Mouse (Mus musculus) left cerebral cortex, postnatal 36 days (tissue): Measurements from ENCODE around the gene Slc5a11. TPM values are rescaled to one million over a fixed set of nuclear protein-coding genes. Genes with fewer than 3 reads are reported as not detected.
A peak's percentile ranks its signal among the peaks of the same experiment; 100 is the strongest.

Experiments used
- DNase-seq, 2 experiments: peaks; one replicate each; pipeline ENCODE4 v3.0.0; 2021 to 2022; ENCODE audit warnings: low spot score in 2 of 2, mixed read lengths in 1 of 2
- intact Hi-C: fragments of 180-260 bp; cut with DNase I; formaldehyde crosslinking; loops from one replicate; pipeline ENCODE4 v1.15.1; 2025
- total RNA-seq, 2 experiments: library from RNA; stranded (reverse); gene quantifications; 2 replicates each; pipeline ENCODE4 v1.2.3; 2021

The Slc5a11 gene
- total RNA-seq = 1 to 10 TPM in 1 of 2 experiments, under 1 TPM in 1; 0.82 to 1.1 TPM

DNA sequence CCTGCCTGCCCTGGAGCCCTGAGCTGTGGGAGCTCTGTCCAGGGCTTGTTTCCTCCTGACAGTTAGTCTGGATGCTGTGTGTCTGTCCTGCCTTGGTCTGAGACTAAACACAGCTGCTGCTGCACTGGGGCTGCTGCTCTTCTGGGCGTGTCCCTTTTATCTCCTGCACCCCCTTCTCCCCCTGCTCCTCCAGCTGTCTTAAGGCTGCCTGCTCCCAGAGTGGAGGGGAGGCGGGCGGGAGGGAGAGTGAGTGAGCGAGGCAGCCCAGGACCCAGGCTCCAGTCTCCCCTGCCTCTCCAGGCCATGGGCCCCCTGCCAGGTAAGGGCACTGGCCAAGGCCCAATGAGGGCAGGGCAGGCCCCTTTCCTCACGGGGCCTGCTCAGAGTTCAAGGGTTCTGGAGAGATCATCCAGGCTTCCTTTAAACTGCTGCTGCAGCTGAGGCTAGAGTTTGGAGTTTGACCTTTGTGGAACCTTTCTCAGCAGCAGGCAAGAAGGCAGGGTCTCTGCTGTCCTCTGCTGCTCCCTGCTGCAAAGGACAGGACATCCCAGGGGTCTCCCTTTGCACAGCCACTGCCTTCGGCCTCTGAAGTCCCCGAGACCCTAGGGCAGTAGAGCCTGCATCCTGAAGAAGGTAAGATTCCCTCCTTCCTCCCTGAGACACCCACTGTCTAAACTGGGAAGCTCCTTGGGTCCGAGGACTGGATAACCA, at the start of gene Slc5a11:
TSS of gene Slc5a11 (plus strand) at position 416 of the 711 bp plus-strand sequence.
- DNase-seq = no peak
- intact Hi-C loops = no loop called here

DNA sequence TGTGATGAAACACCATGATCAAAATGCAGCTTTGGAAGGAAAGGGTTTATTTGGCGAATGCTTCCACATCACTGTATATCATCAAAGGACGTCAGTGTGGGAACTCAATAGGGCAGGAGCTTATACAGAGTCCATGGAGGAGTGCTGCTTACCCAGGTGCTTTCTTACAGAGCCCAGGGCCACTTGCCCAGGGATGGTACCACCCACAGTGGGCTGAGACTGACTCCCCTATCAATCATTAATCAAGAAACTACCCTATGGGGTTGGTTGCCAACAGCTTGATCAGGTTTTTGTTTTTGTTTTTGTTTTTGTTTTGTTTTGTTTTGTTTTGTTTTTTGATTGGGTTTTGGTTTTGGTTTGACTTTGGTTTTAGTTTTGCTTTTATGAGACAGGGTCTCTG, 47.1 kb upstream of the Slc5a11 start:
- DNase-seq = no peak
- intact Hi-C loops = no loop called here

DNA sequence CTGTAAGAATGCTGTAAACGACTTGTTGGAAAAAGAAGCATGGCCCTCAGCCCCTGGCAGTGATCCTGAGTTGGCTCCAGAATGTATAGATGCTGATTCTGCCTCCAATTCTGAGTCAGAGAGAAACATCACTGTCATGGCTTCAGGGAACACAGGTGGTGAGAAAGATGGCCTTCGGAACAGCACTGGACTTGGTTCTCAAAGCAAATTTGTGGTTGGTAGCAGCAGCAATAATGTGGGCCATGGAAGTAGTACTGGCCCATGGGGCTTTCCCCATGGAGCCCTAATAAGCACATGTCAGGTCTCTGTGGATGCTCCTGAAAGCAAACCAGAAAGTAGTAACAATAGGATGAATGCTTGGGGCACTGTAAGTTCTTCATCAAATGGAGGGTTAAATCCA, 45.0 kb upstream of the Slc5a11 start:
- intact Hi-C loops = no loop called here
- no peak for DNase-seq

GRCm38 (mm10) chr7:123172101-123172500, 42.5 kb upstream of the Slc5a11 start:
- no peak for DNase-seq
- intact Hi-C loops = no loop called here

GRCm38 (mm10) chr7:123177215-123177614, 37.4 kb upstream of the Slc5a11 start:
- intact Hi-C loops = no loop called here

DNA sequence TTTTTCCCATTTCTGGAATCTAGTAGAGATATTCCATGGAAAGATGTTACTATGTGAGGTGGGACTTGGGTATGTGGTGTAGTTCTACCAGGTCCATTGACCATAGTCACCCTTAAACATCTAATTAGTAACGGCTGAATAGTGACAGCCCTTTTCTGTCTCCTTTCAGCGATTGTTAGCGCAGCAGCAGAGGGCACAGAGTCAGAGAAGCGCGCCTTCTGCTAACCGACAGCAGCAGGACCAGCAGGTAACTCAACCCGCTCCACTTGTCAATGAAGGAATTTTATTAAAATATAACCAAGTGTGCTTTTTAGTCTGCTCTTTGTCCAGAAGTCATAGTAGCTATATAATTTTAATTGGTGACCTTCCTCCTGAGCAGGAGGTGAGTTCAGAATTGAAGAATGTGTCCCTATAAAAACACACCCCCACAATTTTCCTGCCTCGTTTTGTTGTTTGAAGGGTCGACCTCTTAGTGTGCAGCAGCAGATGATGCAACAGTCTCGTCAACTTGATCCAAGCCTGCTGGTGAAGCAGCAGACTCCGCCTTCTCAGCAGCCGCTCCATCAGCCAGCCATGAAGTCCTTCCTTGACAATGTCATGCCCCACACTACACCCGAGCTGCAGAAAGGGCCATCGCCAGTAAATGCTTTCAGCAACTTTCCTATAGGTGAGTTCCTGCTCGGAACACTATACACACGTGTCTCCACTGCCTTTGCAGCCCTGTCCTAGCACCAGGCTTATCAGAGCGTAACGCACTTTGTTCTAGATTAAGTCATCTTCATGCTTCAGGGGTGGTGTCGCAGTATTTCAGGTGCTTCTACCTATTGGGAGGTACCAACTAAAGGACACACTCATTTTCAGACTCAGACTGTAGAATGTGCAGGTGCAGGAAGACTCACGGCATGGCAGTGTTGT, 32.5 kb upstream of the Slc5a11 start:
- intact Hi-C loops = loop anchor here (5.0 kb wide), 1 partner anchor 180 kb away; no protein-coding TSS in a partner anchor
- no peak for DNase-seq

More at GRCm38 (mm10) chr7:123177215-123177614, 37.4 kb upstream of the Slc5a11 start:
- no peak for DNase-seq

GRCm38 (mm10) chr7:123184891-123185290, 29.7 kb upstream of the Slc5a11 start:
- intact Hi-C loops = loop anchor here (5.0 kb wide), 1 partner anchor 183 kb away; no protein-coding TSS in a partner anchor
- DNase-seq = no peak

DNA sequence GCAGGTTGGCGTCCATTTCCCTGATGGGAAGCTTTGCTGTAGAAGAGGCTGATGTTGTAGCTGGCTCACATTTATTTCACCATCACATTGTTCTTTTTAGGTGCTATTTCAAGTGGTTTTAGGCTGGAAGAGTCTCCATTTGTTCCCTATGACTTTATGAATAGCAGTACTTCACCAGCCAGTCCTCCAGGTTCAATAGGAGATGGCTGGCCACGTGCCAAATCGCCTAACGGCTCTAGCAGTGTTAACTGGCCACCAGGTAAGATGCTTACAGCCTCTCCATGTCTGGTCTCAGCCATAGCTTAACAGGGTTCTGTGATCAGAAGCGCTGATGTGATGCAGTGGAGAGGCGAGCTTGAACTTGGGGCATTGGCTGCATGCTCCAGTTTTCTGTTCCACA, 28.1 kb upstream of the Slc5a11 start:
- no peak for DNase-seq
- intact Hi-C loops = no loop called here

DNA sequence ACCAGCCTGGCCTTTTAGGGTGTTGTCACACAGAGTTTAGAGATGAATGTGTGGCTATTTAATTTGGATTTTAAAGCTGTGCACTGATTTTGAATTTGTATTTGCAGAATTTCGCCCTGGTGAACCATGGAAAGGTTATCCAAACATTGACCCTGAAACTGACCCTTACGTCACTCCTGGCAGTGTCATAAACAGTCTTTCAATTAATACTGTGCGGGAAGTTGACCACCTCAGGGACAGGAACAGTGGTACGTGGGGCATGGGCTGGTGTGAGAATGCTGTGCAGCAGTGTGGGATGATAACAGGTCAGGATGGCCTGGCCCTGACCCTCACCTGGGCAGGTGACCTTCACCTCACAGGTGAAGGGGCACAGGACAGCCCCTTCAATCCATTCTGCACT, 27.3 kb upstream of the Slc5a11 start:
- intact Hi-C loops = no loop called here

DNA sequence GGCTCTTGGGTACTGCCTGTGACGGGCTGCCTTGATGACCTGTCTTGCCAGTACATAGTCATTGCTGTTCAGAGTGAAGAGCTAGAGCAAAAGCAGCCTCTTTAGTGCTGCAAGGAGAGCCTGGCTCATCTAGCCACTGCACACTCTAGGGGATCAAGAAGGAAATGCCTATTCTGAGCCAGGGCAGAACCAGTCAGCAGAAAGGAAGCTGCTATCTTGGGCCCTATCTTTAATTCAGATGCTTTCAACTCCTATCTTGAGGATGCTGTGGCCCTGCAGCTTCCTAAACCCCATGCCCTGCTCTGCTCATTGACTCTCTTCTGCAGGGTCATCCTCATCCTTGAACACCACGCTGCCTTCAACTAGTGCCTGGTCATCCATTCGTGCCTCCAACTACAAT, 26.1 kb upstream of the Slc5a11 start:
- intact Hi-C loops = loop anchor here (2.0 kb wide), 1 partner anchor 172 kb away; no protein-coding TSS in a partner anchor
- DNase-seq = no peak

More for the DNA sequence above, 27.3 kb upstream of the Slc5a11 start:
- DNase-seq = no peak

GRCm38 (mm10) chr7:123189762-123190161, 24.8 kb upstream of the Slc5a11 start:
- intact Hi-C loops = loop anchor here (2.0 kb wide), 1 partner anchor 173 kb away; no protein-coding TSS in a partner anchor
- no peak for DNase-seq

DNA sequence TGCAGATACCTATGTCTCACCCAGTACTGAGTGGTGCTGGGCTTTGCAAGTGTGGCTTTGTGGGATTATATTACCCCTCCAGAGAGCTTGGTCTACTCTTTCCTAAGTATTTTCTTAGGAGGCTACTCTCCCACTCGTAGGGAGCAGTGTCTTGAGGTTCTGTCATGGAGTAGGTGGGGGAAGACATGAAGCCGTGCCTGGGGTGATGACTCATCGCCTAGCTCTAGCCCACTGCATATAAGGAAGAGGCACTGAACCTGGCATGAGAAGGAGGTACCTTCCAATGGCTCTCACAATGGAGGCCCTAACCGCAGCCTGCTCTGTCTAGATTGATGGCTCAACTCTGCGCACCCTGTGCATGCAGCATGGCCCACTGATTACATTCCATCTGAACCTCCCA, 22.8 kb upstream of the Slc5a11 start:
- DNase-seq = no peak

GRCm38 (mm10) chr7:123193201-123193600, 21.4 kb upstream of the Slc5a11 start:
- intact Hi-C loops = no loop called here
- DNase-seq = no peak

More for the DNA sequence above, 22.8 kb upstream of the Slc5a11 start:
- intact Hi-C loops = no loop called here

DNA sequence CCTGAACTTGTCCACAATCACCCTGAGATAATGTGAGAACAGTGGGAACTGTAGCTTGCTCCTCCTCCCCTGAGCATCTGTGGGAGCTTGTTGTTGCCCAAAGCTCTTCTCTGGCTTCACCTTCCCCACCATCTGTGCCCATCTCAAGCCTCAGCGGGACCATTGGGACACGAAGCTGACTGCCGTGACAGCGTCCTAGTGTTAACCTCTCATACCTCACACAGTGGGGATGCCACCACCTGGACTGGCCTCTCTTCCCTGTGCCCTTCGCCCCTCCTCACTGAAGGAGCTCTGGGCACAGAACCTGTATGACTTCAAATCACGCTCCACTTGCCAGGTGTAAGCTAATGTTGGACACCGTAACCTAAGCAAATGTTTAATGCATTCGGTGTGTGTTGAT, 19.9 kb upstream of the Slc5a11 start:
- no peak for DNase-seq
- intact Hi-C loops = no loop called here

DNA sequence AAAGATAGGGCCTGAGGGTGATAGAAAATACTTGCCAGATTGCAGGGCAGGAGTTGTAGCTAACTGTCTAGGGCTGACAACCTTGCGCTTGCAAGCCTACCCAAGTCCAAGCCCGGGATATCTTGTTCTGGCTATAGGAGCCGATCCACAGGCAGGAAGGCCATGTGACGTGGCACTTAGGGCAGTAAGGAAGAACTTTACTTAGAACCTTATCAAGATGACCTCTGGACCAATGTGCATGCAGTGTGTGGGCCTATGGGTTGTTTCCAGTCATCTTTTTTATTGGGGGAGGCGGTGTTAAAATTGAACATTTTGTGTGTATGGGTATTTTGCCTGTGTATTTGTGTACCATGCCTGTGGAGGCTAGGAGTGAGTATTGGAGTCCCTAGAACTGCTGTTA, 18.1 kb upstream of the Slc5a11 start:
- DNase-seq = no peak
- intact Hi-C loops = no loop called here

DNA sequence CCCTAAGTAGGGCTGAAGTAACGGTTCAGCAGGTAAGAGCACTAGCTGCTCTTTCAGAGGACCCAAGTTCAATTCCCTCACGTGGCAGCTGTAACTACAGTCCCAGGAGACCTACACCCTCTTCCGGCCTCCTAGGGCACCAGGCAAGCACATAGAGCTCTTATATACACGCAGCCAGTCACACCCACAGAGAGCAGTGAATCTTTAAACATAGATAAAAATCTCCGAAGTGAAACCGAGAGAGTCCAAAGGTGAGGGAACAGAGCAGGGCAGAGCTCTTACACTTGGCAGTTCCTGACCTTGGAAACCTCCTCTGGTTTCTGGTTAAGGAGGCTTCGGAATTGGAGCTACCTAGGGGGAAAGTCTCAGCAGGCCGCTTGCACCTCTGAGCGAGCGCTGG, 15.9 kb upstream of the Slc5a11 start:
- intact Hi-C loops = no loop called here

DNA sequence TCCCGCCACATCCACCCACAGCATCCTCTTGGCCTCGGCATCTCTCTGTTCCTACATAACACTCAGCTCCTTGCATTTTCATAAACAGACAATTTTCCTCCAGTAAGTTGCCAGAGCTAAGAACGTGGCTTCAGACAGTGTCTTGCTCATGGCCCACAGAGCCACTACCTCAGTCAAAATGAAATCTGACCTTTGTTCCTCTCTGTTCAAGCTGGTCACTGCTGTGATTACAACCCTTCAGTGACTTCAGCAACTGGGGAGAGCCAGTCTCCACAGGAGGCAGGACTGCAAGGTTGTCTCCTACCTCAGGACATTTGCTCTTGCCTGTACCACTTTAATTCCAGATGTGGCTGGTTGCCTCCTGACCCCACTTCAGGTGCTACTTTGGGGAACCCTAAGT, 15.4 kb upstream of the Slc5a11 start:
- no peak for DNase-seq
- intact Hi-C loops = no loop called here

More for the DNA sequence above, 15.9 kb upstream of the Slc5a11 start:
- DNase-seq = no peak

GRCm38 (mm10) chr7:123199656-123200206, 14.8 kb upstream of the Slc5a11 start:
- intact Hi-C loops = loop anchor here (10.0 kb wide), 1 partner anchor 95 kb away; no protein-coding TSS in a partner anchor
- DNase-seq = no peak

DNA sequence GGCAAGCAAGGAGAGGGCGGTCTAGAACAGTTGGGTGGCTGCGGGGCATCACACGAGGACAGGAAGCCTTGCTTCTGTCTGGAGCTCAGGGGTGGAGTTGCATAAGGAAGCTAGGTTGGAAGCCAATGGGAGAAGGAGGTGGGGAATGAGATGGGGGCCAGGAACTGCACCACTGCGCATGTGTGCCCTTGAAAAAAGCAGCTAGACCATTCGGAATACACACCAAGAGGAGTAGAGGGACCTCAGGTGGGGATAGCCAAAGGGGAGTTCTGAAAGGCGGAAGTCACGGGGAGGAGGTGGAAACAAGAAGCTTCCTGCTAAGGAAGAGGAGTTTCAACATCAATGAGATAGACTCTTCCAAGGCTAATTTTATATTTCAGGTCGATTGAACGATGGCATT, 13.9 kb upstream of the Slc5a11 start:
- DNase-seq = no peak
- intact Hi-C loops = loop anchor here (10.0 kb wide), 1 partner anchor 94 kb away; no protein-coding TSS in a partner anchor

DNA sequence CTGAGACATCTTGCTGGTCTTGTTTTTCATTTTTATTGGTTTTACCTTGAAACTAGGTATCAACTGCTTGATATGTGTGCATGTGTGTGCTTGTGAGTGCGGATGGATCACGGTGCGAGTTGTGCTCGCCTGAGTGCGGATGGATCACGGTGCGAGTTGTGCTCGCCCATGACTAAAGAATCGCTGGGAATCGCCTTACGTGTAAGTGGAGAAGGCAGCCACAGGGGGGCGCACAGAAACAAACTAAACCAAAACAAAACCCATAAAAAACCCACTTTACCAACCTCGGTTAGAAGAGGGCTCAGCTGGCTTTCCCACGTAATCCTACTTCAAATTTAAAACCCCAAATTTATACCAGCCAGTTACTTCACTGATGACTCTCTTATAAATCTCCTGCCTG, 9.3 kb upstream of the Slc5a11 start:
- DNase-seq = peak; percentile 39 to 58
- intact Hi-C loops = loop anchor here (2.0 to 10.0 kb wide), 3 partner anchors 90 to 260 kb away; no protein-coding TSS in a partner anchor
